Mouse (Mus musculus): ENCODE results near the gene 2010111I01Rik. TPM values are rescaled to one million over a fixed set of nuclear protein-coding genes. Genes with fewer than 3 reads are reported as not detected.

The 2010111I01Rik gene
- total and polyA plus RNA-seq, 3 experiments: 84.6 to 101 (median 91.0) TPM

GRCm38 (mm10) chr13:63324978-63325848 lies 360.5 kb downstream of the 2010111I01Rik start:
- WGBS: 57% methylated on average over 10 of the region's 10 CpGs
- Histone ChIP-seq H3K79me2 (replicated peaks; ENCODE audit: control insufficient read depth, insufficient read depth, low read length) (no peaks in the 10 kb centered on the region), H3K4me3 (no peak overlapping the region), H3K9ac (ENCODE audit: low read depth, low read length) (no peak overlapping the region), H3K27ac (peak overlapping the region; percentile 36), H3K36me3 (ENCODE audit: control insufficient read depth, insufficient read depth, low read length) (peaks cover 4% of the 10 kb centered on the region), H3K27me3 (ENCODE audit: control insufficient read depth, insufficient read depth, low read length) (no peaks in the 10 kb centered on the region), H3K4me1 (ENCODE audit: control insufficient read depth, insufficient read depth, low read length) (peaks cover 19% of the 10 kb centered on the region)
- TF ChIP-seq CTCF (IDR thresholded peaks at IDR 0.05) (no peak), EP300 (IDR thresholded peaks at IDR 0.05; ENCODE audit: insufficient read depth, low read depth, low read length) (no peak), POLR2A (IDR thresholded peaks at IDR 0.05; ENCODE audit: insufficient read depth, low read depth, low read length) (no peak)
- no peak for DNase-seq
- intact Hi-C loops (cut with DNase I): no loop called here

GRCm38 (mm10) chr13:63326015-63326414 lies 361.3 kb downstream of the 2010111I01Rik start:
- Histone ChIP-seq H3K79me2 (replicated peaks; ENCODE audit: control insufficient read depth, insufficient read depth, low read length) (no peaks in the 10 kb centered on the region), H3K4me1 (ENCODE audit: control insufficient read depth, insufficient read depth, low read length) (peaks cover 19% of the 10 kb centered on the region), H3K27me3 (ENCODE audit: control insufficient read depth, insufficient read depth, low read length) (no peaks in the 10 kb centered on the region), H3K36me3 (ENCODE audit: control insufficient read depth, insufficient read depth, low read length) (peaks cover 5% of the 10 kb centered on the region), H3K4me3 (no peak overlapping the region), H3K27ac (no peak overlapping the region), H3K9ac (ENCODE audit: low read depth, low read length) (no peak overlapping the region)
- 79% methylated on average over 2 of the region's 2 CpGs for WGBS
- DNase-seq: no peak
- intact Hi-C loops (cut with DNase I): no loop called here
- TF ChIP-seq POLR2A (IDR thresholded peaks at IDR 0.05; ENCODE audit: insufficient read depth, low read depth, low read length) (no peak), CTCF (IDR thresholded peaks at IDR 0.05) (no peak), EP300 (IDR thresholded peaks at IDR 0.05; ENCODE audit: insufficient read depth, low read depth, low read length) (no peak)

GRCm38 (mm10) chr13:63330236-63330860 lies 365.7 kb downstream of the 2010111I01Rik start:
- Histone ChIP-seq H3K9ac (ENCODE audit: low read depth, low read length) (no peak overlapping the region), H3K27me3 (ENCODE audit: control insufficient read depth, insufficient read depth, low read length) (no peaks in the 10 kb centered on the region), H3K27ac (no peak overlapping the region), H3K4me1 (ENCODE audit: control insufficient read depth, insufficient read depth, low read length) (peaks cover 5% of the 10 kb centered on the region), H3K79me2 (replicated peaks; ENCODE audit: control insufficient read depth, insufficient read depth, low read length) (no peaks in the 10 kb centered on the region), H3K36me3 (ENCODE audit: control insufficient read depth, insufficient read depth, low read length) (peaks cover 4% of the 10 kb centered on the region; the same call in 1 of the 2 replicates), H3K4me3 (no peak overlapping the region)
- no peak for DNase-seq
- WGBS: 72% methylated on average over 9 of the region's 9 CpGs
- TF ChIP-seq POLR2A (IDR thresholded peaks at IDR 0.05; ENCODE audit: insufficient read depth, low read depth, low read length): no peak
- intact Hi-C loops (cut with DNase I): loop anchor here (5.0 kb wide), 2 partner anchors 93 to 193 kb away; no protein-coding TSS in a partner anchor

- H3K4me3 ChIP-seq: no peak overlapping the region
- no peak overlapping the region for H3K9ac ChIP-seq (ENCODE audit: low read depth, low read length)
- WGBS: 36% methylated on average over 4 of the region's 4 CpGs
- no peaks in the 10 kb centered on the region for H3K27me3 ChIP-seq (ENCODE audit: control insufficient read depth, insufficient read depth, low read length)
- no peaks in the 10 kb centered on the region for H3K79me2 ChIP-seq (replicated peaks; ENCODE audit: control insufficient read depth, insufficient read depth, low read length)
- intact Hi-C loops (cut with DNase I): loop anchor here (5.0 kb wide), 2 partner anchors 94 to 194 kb away; no protein-coding TSS in a partner anchor
- DNase-seq: peak; percentile 54 to 80
- TF ChIP-seq POLR2A (IDR thresholded peaks at IDR 0.05; ENCODE audit: insufficient read depth, low read depth, low read length) (no peak), EP300 (IDR thresholded peaks at IDR 0.05; ENCODE audit: insufficient read depth, low read depth, low read length) (peak; percentile 55; the same call in 1 of the 2 replicates), CTCF (IDR thresholded peaks at IDR 0.05) (peak; percentile 97)
- peak overlapping the region; percentile 44; the same call in 1 of the 2 replicates for H3K27ac ChIP-seq
- peaks cover 4% of the 10 kb centered on the region; the same call in 1 of the 2 replicates for H3K36me3 ChIP-seq (ENCODE audit: control insufficient read depth, insufficient read depth, low read length)
- H3K4me1 ChIP-seq (ENCODE audit: control insufficient read depth, insufficient read depth, low read length): peaks cover 3% of the 10 kb centered on the region
Measured at GRCm38 (mm10) chr13:63331379-63331778, 366.7 kb downstream of the 2010111I01Rik start.

DNA sequence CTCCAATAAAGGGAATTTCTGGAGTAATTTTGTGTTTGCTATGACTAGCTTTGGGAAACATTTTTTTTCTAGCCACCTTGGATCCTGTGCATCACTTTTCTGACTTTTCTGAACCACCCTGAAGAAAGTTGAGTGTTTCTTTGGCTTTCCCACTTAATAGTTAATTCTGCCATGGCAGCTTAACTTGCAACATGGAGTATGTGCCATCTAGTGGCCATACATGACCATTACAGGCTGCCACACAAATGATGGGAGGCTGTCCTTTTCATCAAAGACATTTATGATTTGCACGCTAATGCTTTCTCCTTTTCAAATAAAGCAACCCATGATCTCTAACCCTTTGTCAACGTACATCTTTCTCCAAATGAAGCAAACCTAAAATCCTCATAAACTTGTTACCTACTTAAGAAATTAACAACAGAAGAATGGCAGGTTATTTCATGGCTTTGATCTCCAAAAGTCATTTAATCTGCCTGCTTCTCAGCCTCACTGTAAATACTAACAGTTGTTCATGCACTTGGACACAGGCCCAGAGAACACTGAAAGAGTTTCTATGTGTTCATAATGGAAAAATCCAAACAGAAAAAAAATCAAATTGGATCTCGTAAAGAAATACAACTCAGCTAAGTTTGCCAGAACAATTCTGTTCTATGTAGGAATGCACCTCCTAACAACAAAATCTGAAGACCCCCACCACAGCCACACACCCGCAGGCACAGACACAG lies 368.0 kb downstream of the 2010111I01Rik start:
- intact Hi-C loops (cut with DNase I): loop anchor here (1.0 to 5.0 kb wide), 5 partner anchors 95 to 413 kb away; no protein-coding TSS in a partner anchor
- 40% methylated on average over 4 of the region's 4 CpGs for WGBS
- H3K4me3 ChIP-seq: no peak overlapping the region
- no peak overlapping the region for H3K27ac ChIP-seq
- peak in 1 of 2 experiments; percentile 52 for DNase-seq
- peaks cover 3% of the 10 kb centered on the region for H3K4me1 ChIP-seq (ENCODE audit: control insufficient read depth, insufficient read depth, low read length)
- H3K36me3 ChIP-seq (ENCODE audit: control insufficient read depth, insufficient read depth, low read length): peaks cover 4% of the 10 kb centered on the region; the same call in 1 of the 2 replicates
- TF ChIP-seq EP300 (IDR thresholded peaks at IDR 0.05; ENCODE audit: insufficient read depth, low read depth, low read length): no peak
- TF ChIP-seq CTCF (IDR thresholded peaks at IDR 0.05): peak; percentile 99
- H3K79me2 ChIP-seq (replicated peaks; ENCODE audit: control insufficient read depth, insufficient read depth, low read length): no peaks in the 10 kb centered on the region
- H3K9ac ChIP-seq (ENCODE audit: low read depth, low read length): no peak overlapping the region
- no peaks in the 10 kb centered on the region for H3K27me3 ChIP-seq (ENCODE audit: control insufficient read depth, insufficient read depth, low read length)

Data from heart, adult 2 months (tissue).